ENCODE assay signal across 8 mouse cellular contexts in genomic region chr11:69326408-69327156, GRCm38 (mm10). TPM values are rescaled to one million over a fixed set of nuclear protein-coding genes. Genes with fewer than 3 reads are reported as not detected.
DNase-seq lines count a peak whose midpoint lies in the region; ATAC-seq and TF ChIP-seq lines count a peak whose summit lies in the region.

No protein-coding gene starts in this region.

- H3K4me3 ChIP-seq in heart, embryonic 11.5 days (ENCODE audit: low read depth, low read length), result peak overlapping the region; percentile 49
- H3K4me3 ChIP-seq in ES-E14 (ENCODE audit: insufficient read depth in 1 of 2, low read depth in 1 of 2, low read length in 2 of 2, poor library complexity in 1 of 2, severe bottlenecking in 1 of 2), result peak overlapping the region; percentile 72 to 74
- H3K4me3 ChIP-seq in embryonic facial prominence, embryonic 14.5 days (ENCODE audit: low read depth, low read length), result peak overlapping the region; percentile 49
- peak overlapping the region; percentile 56 for H3K4me3 ChIP-seq in myocyte

- 1% methylated on average over 45 of the region's 45 CpGs for WGBS in heart, embryonic 11.5 days (ENCODE audit: insufficient replicate concordance)
- WGBS in embryonic facial prominence, embryonic 14.5 days, result 1% methylated on average over 37 of the region's 45 CpGs

- in situ Hi-C loops in ES-E14 (cut with MboI; ENCODE audit: low sequenced_read_pairs in 2 of 2, unreplicated experiment in 2 of 2), result no loop called here

- intact Hi-C loops in heart, postnatal 14 days (cut with DNase I), result no loop called here

- peak overlapping the region; percentile 93 for H3K4me2 ChIP-seq in heart, embryonic 11.5 days
- peak overlapping the region; percentile 91 for H3K4me2 ChIP-seq in embryonic facial prominence, embryonic 14.5 days (ENCODE audit: low read depth, low read length)
- peak overlapping the region; percentile 85 for H3K4me2 ChIP-seq in myocyte (ENCODE audit: low read depth)

- H3K4me1 ChIP-seq in heart, embryonic 11.5 days (ENCODE audit: control insufficient read depth, insufficient read depth, low read length), result peaks cover 37% of the 10 kb centered on the region
- peaks cover 2 to 14% of the 10 kb centered on the region in 2 experiments; a peak in 3 of 4 replicates for H3K4me1 ChIP-seq in ES-E14 (ENCODE audit: control insufficient read depth in 2 of 2, insufficient read depth in 2 of 2, low read length in 2 of 2, poor library complexity in 1 of 2)
- peaks cover 29% of the 10 kb centered on the region for H3K4me1 ChIP-seq in embryonic facial prominence, embryonic 14.5 days (ENCODE audit: control insufficient read depth, insufficient read depth, low read length)

- no peaks in the 10 kb centered on the region for H3K36me3 ChIP-seq in heart, embryonic 11.5 days (ENCODE audit: control insufficient read depth, insufficient read depth, low read length)
- H3K36me3 ChIP-seq in ES-E14 (ENCODE audit: control insufficient read depth, insufficient read depth, low read length, poor library complexity, severe bottlenecking) (no peaks in the 10 kb centered on the region; the same call in 1 of the 2 replicates), myocyte (ENCODE audit: control insufficient read depth, insufficient read depth) (no peaks in the 10 kb centered on the region)
- H3K36me3 ChIP-seq in embryonic facial prominence, embryonic 14.5 days (ENCODE audit: control insufficient read depth, insufficient read depth, low read length), result no peaks in the 10 kb centered on the region

- no peak overlapping the region for H3ac ChIP-seq in myocyte (ENCODE audit: control insufficient read depth, insufficient read length)

- H3K9ac ChIP-seq in heart, embryonic 11.5 days (ENCODE audit: low read depth, low read length), result peak overlapping the region; percentile 75
- peak overlapping the region; percentile 41 for H3K9ac ChIP-seq in ES-E14 (ENCODE audit: insufficient read depth, low read depth, low read length, poor library complexity, severe bottlenecking)
- H3K9ac ChIP-seq in embryonic facial prominence, embryonic 14.5 days (ENCODE audit: low read depth, low read length), result peak overlapping the region; percentile 73

- no peak for ATAC-seq in heart, embryonic 11.5 days (replicated peaks; ENCODE audit: insufficient number of reproducible peaks, low FRiP score, low TSS enrichment)
- ATAC-seq in embryonic facial prominence, embryonic 14.5 days (ENCODE audit: low read depth), result no peak

- H3K79me2 ChIP-seq in myocyte (ENCODE audit: control insufficient read depth, insufficient read depth), result peaks cover 11% of the 10 kb centered on the region

- peaks cover 33% of the 10 kb centered on the region for H3K27me3 ChIP-seq in heart, embryonic 11.5 days (ENCODE audit: control insufficient read depth, insufficient read depth, low read length)
- peaks cover 15% of the 10 kb centered on the region for H3K27me3 ChIP-seq in embryonic facial prominence, embryonic 14.5 days (replicated peaks; ENCODE audit: control insufficient read depth, insufficient read depth, low read length)
- H3K27me3 ChIP-seq in myocyte (ENCODE audit: control insufficient read depth, insufficient read depth, insufficient read length), result no peaks in the 10 kb centered on the region

- H3K27ac ChIP-seq in heart, embryonic 11.5 days (ENCODE audit: low read depth, low read length), result no peak overlapping the region
- H3K27ac ChIP-seq in ES-E14 (ENCODE audit: insufficient read depth, low read depth, low read length, poor library complexity, severe bottlenecking), result no peak overlapping the region
- H3K27ac ChIP-seq in embryonic facial prominence, embryonic 14.5 days (replicated peaks; ENCODE audit: low read depth, low read length), result no peak overlapping the region

- TF ChIP-seq POLR2A in myocyte (IDR thresholded peaks at IDR 0.05; ENCODE audit: insufficient read length, low read depth), result no peak

- no peak for DNase-seq in heart, postnatal 14 days
- no peak for DNase-seq in ES-E14 (ENCODE audit: low read depth, low spot score)
- peak; percentile 26 for DNase-seq in embryonic facial prominence, embryonic 14.5 days (ENCODE audit: low spot score)
- DNase-seq in kidney, postnatal 10 days, result peak; percentile 55
- no peak for DNase-seq in frontal cortex, postnatal 10 days (ENCODE audit: low spot score in 2 of 2)
- DNase-seq in layer of hippocampus, adult 9-10 months (ENCODE audit: low spot score), result no peak

- no peaks in the 10 kb centered on the region for H3K9me3 ChIP-seq in heart, embryonic 11.5 days (replicated peaks; ENCODE audit: control insufficient read depth, low read length)
- H3K9me3 ChIP-seq in ES-E14 (ENCODE audit: control insufficient read depth, insufficient read depth, low read depth, low read length), result no peaks in the 10 kb centered on the region
- H3K9me3 ChIP-seq in embryonic facial prominence, embryonic 14.5 days (ENCODE audit: control insufficient read depth, low read length), result no peaks in the 10 kb centered on the region

TF ChIP-seq in ES-E14, 5 proteins besides CTCF, POLR2A, EP300 and RAD21:
- TF ChIP-seq CHD2 (IDR thresholded peaks at IDR 0.05; ENCODE audit: low read depth, low read length), result no peak
- no peak for TF ChIP-seq ZC3H11A (IDR thresholded peaks at IDR 0.05; ENCODE audit: borderline replicate concordance, low read depth, low read length)
- no peak for TF ChIP-seq HCFC1 (IDR thresholded peaks at IDR 0.05; ENCODE audit: borderline replicate concordance, insufficient read depth, low read length)
- no peak for TF ChIP-seq MAFK (IDR thresholded peaks at IDR 0.05; ENCODE audit: insufficient read depth, low read depth, low read length)
- TF ChIP-seq ZNF384 (IDR thresholded peaks at IDR 0.05; ENCODE audit: low read depth, low read length), result no peak

TF ChIP-seq in myocyte, 11 proteins besides CTCF, POLR2A, EP300 and RAD21:
- no peak for TF ChIP-seq SRF (IDR thresholded peaks at IDR 0.05; ENCODE audit: control insufficient read depth, insufficient read length, low read depth)
- no peak for TF ChIP-seq USF1 (IDR thresholded peaks at IDR 0.05; ENCODE audit: low read depth)
- TF ChIP-seq POLR2AphosphoS2 (IDR thresholded peaks at IDR 0.05; ENCODE audit: insufficient read length, low read depth), result no peak
- TF ChIP-seq E2F4 (IDR thresholded peaks at IDR 0.05; ENCODE audit: insufficient read depth), result no peak
- TF ChIP-seq TCF3 (IDR thresholded peaks at IDR 0.05; ENCODE audit: insufficient read length, low read depth), result no peak
- no peak for TF ChIP-seq CEBPB (IDR thresholded peaks at IDR 0.05; ENCODE audit: insufficient read depth, poor library complexity, severe bottlenecking)
- TF ChIP-seq REST (IDR thresholded peaks at IDR 0.05; ENCODE audit: insufficient read depth, insufficient read length), result no peak
- TF ChIP-seq TCF12 (IDR thresholded peaks at IDR 0.05; ENCODE audit: insufficient read depth, poor library complexity, severe bottlenecking), result no peak
- TF ChIP-seq MYOG (IDR thresholded peaks at IDR 0.05; ENCODE audit: control insufficient read depth in 1 of 3, insufficient read depth in 1 of 3, insufficient read length in 2 of 3, low read depth in 2 of 3), result no peak
- no peak for TF ChIP-seq MAX (IDR thresholded peaks at IDR 0.05; ENCODE audit: low read depth)
- no peak for TF ChIP-seq MYOD1 (IDR thresholded peaks at IDR 0.05; ENCODE audit: control insufficient read depth in 1 of 3, insufficient read length in 2 of 3, low read depth in 2 of 3)

RNA-seq across cellular contexts. Expression of gene Kcnab3, which starts 0.5 kb away (rescaled TPM):
- polyA plus RNA-seq in heart, embryonic 11.5 days (2014; fragmentation: Nextera tagmentation; extraction: Ambion mirVana), result 0.56 and 0.70 TPM in 2 replicates
- under 1 TPM; 0.51 to 0.67 TPM for total RNA-seq in heart, postnatal 14 days (2021)
- total RNA-seq in ES-E14 (2012; rRNA removed), result 1.6 and 2.2 TPM in 2 replicates
- polyA plus RNA-seq in embryonic facial prominence, embryonic 14.5 days (2014; fragmentation: Nextera tagmentation; extraction: Ambion mirVana), result 1.7 and 2.0 TPM in 2 replicates
- 2.0 TPM for polyA plus RNA-seq in myocyte (2012; fragmentation: generic; extraction: Trizol)

RNA-seq across cellular contexts. Expression of gene Trappc1, which starts 2.8 kb away (rescaled TPM):
- polyA plus RNA-seq in heart, embryonic 11.5 days (2014; fragmentation: Nextera tagmentation; extraction: Ambion mirVana), result 189 and 202 TPM in 2 replicates
- total RNA-seq in heart, postnatal 14 days (2021), result 10 to 100 TPM; 54.0 to 61.4 TPM
- 44.1 and 62.2 TPM in 2 replicates for total RNA-seq in ES-E14 (2012; rRNA removed)
- polyA plus RNA-seq in embryonic facial prominence, embryonic 14.5 days (2014; fragmentation: Nextera tagmentation; extraction: Ambion mirVana), result 147 and 164 TPM in 2 replicates
- 116 TPM for polyA plus RNA-seq in myocyte (2012; fragmentation: generic; extraction: Trizol)

RNA-seq across cellular contexts. Expression of gene Cntrob, which starts 3.0 kb away (rescaled TPM):
- polyA plus RNA-seq in heart, embryonic 11.5 days (2014; fragmentation: Nextera tagmentation; extraction: Ambion mirVana), result 10.1 and 13.1 TPM in 2 replicates
- 1 to 10 TPM; 3.4 to 6.1 TPM for total RNA-seq in heart, postnatal 14 days (2021)
- total RNA-seq in ES-E14 (2012; rRNA removed), result 23.0 and 27.4 TPM in 2 replicates
- polyA plus RNA-seq in embryonic facial prominence, embryonic 14.5 days (2014; fragmentation: Nextera tagmentation; extraction: Ambion mirVana), result 12.4 and 15.7 TPM in 2 replicates
- polyA plus RNA-seq in myocyte (2012; fragmentation: generic; extraction: Trizol), result 10.3 TPM

RNA-seq across cellular contexts. Expression of gene Rnf227, which starts 13.7 kb away (rescaled TPM):
- 7.8 and 8.6 TPM in 2 replicates for polyA plus RNA-seq in heart, embryonic 11.5 days (2014; fragmentation: Nextera tagmentation; extraction: Ambion mirVana)
- under 1 TPM; 0.34 to 0.48 TPM for total RNA-seq in heart, postnatal 14 days (2021)
- 1.3 and 1.8 TPM in 2 replicates for total RNA-seq in ES-E14 (2012; rRNA removed)
- polyA plus RNA-seq in embryonic facial prominence, embryonic 14.5 days (2014; fragmentation: Nextera tagmentation; extraction: Ambion mirVana), result 15.6 and 17.1 TPM in 2 replicates
- polyA plus RNA-seq in myocyte (2012; fragmentation: generic; extraction: Trizol), result 2.5 TPM

RNA-seq across cellular contexts. Expression of gene Chd3, which starts 42.6 kb away (rescaled TPM):
- 15.5 and 21.8 TPM in 2 replicates for polyA plus RNA-seq in heart, embryonic 11.5 days (2014; fragmentation: Nextera tagmentation; extraction: Ambion mirVana)
- 10 to 100 TPM; 45.4 to 47.4 TPM for total RNA-seq in heart, postnatal 14 days (2021)
- 21.6 and 27.0 TPM in 2 replicates for total RNA-seq in ES-E14 (2012; rRNA removed)
- polyA plus RNA-seq in embryonic facial prominence, embryonic 14.5 days (2014; fragmentation: Nextera tagmentation; extraction: Ambion mirVana), result 68.9 and 73.3 TPM in 2 replicates
- polyA plus RNA-seq in myocyte (2012; fragmentation: generic; extraction: Trizol), result 148 TPM

Comparison
In these comparisons a context has a peak if more than half of its experiments do, and no peak if none do; other contexts are left out.
1. DNase-seq: peak in embryonic facial prominence, embryonic 14.5 days (single experiment) and kidney, postnatal 10 days (single experiment); none in heart, postnatal 14 days (0 of 2), ES-E14 (single experiment), frontal cortex, postnatal 10 days (0 of 2) and layer of hippocampus, adult 9-10 months (single experiment).
2. Peak in every context shown above with its lines, with median percentiles within 50 percentile points of each other: H3K4me2 ChIP-seq, H3K4me3 ChIP-seq and H3K9ac ChIP-seq.